Mouse (Mus musculus): Measurements from ENCODE around the gene Fstl4.

The Fstl4 gene

DNA sequence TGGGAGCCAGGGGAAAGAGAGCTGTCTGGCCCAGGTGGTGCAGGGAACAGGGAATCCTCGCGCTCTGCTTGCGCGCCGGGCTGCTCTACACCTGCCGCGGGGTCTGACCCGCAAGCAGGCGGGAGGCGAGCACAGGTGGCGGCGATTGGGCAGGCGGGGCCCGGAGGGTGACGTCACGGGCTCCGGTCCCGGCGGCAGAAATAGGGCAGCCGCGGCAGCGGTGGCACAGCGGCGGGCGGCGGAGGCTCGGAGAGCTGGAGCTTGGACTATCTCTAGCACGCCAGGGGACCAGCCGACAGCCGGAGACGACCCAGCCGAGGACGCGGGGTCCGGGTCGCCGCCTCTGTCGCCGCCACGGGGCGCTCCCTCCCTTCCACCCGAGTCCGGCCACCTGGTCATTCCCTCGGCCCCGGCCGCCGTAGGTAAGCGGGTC lies at the start of gene Fstl4:
Gene Fstl4 (plus strand): TSS at position 174 of the 433 bp plus-strand sequence.
- DNase-seq = peak; percentile 59

DNA sequence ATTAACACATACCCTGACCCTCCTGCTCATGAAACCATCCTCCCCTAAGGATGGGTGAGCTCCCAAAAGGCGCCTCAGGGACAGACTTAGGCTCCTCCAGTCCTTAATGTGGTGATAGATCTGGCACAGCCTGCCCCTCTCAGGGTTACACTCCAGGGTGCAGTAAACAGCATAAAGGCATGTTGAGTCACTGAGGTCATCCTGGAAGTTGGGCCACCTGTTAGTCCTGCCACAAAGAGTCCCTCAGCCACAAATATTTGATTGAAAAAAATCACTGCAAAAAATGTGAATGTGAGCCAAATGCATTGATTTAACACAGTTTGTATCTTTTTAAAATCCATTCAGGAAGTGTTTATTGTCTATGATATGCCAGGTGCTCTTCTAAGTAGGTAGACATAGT lies 45.9 kb upstream of the Fstl4 start:
- DNase-seq = no peak

DNA sequence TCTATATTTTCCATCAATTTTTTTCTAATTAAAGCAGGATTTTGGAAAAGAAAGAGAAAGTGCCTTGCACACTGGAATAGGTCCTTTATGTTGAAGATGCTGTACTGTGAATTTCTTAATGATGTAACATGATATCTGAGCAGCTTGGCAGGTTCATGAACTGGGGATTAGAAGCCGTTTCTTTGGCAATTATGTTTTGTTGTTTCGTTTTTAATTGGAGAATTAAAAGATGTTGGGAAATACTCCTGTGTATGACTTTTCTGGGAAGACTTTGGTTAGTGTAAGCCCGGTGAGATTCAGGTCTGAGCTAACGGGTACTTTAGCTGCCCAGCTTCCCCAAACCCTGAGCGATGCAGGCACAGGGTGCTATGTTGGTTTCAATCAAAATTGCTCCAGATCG lies 43.3 kb upstream of the Fstl4 start:
- DNase-seq = no peak

DNA sequence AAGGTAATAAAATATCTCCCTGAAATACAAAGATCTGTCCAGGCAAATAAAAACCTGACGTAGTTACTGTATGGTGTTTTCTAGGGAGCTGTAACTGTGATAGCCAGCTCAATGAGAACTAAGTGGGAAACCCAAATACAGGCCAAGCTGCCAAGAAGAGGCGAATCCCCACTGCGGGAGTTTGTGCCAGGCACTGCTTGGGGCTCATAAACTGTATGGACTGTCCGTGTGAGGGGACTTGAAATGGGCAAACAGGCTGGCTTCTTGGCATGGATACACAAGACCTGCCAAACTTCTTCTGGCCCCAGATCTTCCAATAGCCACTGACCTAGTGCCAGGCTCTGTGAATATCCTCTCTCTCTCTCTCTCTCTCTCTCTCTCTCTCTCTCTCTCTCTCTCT lies 41.7 kb upstream of the Fstl4 start:
- no peak for DNase-seq

DNA sequence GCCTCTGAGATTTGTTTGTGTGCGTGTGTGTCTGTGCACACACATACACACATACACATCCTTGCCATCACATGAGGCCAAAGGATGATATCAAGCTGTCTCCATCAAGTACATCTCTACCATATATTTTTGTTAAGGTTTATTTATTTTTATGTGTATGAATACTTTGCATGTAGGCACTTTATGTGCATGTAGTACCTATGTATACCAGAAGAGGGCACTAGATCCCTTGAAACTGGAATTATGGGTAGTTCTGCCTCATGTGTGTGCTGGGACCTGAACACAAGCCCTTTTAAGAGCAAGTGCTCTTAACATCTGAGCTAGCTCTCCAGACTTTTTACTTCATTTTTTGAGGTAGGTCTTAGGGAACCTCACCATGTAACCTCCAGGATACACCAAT lies 38.4 kb upstream of the Fstl4 start:
- DNase-seq = no peak

DNA sequence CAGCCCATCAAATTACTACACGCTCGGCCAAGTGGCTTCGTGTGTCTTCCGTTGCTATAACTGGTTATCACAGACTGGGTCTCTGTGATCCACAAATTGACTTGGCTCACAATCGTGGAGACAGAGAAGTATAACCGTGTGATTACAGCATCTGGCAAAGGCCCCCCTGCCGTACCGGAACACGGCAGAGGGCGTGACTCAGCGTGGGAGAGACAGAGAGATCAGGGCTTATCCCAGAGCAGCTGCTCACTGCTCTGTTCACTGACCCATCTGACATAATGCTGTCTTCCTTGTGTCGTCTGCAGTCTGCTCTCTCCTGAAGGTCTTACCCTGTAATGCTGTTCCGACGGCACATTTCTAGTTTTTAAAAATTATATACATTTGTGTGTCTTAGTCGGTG lies 36.0 kb upstream of the Fstl4 start:
- no peak for DNase-seq

DNA sequence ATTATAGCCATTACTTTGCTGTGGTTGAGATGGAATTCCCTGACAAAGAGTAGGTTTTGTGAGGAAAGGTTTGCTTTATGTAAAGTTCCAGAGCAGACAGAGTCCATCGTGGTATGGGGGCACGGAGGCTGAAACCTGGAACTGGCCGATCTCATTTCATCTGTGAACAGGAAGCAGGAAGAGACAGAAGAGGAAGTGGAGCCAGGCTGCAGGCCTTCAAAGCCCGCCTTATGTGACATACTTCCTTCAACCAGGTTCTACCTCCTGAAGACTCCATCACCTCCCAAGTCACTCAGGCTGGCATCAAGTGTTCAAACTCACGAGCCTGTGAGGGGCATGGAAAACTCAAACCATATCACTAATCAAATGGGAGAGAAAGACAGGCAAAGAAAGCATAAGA lies 34.5 kb upstream of the Fstl4 start:
- DNase-seq = no peak

DNA sequence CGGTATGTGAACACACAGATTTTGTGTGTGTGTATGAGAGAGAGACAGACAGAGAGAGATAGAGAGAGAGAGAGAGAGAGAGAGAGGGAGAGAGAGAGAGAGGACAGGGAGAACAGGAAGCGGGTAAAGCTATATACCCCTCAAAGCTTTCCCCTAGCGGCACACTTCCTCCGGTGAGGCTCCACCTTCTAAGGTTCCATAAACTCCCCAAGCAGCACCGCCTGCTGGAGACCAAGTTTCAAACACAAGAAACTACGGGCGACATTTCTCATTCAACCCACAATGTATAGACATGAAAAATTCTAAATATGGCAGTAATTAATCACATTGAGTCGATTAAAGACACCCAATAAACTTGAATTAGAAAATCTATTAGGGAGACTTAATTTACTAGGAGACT lies 32.5 kb upstream of the Fstl4 start:
- DNase-seq = no peak

DNA sequence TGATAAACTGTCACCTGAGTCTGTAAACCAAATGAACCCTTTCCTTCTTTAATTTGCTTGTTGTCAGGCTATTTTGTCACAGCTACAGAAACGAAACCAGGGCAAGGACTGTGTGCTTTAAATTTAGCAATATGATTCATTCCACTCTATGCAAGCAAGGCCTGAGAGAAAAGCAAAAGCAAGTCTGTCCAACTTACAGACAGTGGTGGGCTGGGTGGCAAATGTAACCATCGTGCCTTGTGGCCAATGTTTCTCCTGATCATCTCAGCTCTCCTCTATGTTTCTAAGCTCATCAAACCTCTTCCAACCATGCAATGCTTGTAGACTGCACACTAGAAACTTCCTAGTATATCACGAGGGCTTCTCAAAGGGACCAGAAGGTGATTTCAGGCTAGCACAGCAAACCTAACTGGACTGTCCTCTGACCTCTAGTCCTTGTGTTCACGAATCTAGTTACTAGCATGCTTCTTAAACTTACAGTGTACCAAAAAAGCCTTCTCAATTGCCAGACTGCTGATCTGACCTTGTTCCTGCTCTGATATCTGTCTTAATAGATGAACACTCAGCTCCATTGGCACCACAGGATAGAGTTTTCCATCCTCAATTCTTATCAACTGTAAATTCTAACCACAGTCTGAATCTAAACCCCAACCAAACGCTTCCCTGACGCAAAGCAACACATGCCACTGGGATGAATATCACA lies 29.8 kb upstream of the Fstl4 start:
- DNase-seq = no peak

DNA sequence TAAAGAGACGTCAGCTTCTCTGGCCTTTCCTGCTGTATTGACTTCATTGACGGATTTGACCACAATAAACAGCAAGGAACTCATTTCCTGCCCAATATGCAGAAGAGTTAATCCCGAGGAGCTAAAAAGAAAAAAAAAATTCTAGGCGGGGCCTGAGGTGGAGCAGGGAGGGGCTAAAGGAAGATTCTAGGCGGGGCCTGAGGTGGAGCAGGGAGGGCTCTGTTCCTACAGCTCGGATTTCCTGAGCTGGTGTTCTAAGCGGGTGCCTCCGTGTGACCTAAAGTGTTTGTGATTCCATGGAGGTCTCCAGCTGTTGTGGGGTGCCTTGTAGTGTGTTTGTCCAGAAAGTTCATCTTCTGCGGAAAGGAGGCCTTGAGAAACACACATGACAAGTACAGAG lies 25.2 kb upstream of the Fstl4 start:
- no peak for DNase-seq

DNA sequence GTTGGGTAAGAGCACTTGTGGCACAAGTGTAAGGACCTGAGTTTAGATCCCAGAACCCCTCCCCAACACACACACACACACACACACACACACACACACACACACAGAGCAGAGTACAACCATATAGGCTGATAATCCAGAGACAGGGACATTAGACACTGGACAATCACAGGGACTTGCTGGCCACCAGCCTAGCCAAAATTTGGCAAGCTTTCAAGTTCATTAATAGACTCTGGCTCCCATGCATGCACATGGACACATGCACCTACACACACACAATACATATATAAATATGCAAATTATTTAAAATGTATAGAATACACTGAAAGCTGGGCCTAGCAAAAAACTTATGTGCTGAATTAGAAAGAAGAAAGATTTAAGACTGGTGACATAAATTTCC lies 24.0 kb upstream of the Fstl4 start:
- DNase-seq = no peak

DNA sequence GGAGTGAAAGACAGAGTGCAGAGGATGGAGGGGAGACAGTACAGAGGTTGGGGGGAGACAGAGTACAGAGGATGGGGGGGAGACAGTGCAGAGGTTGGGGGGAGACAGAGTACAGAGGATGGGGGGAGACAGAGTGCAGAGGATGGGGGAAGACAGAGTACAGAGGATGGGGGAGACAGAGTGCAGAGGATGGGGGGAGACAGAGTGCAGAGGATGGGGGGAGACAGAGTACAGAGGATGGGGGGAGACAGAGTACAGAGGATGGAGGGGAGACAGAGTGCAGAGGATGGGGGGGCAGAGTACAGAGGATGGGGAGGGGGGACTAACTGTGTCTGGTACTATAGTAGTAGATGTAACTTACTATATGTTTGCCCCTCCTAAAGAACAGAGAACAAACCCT lies 20.5 kb upstream of the Fstl4 start:
- DNase-seq = no peak

DNA sequence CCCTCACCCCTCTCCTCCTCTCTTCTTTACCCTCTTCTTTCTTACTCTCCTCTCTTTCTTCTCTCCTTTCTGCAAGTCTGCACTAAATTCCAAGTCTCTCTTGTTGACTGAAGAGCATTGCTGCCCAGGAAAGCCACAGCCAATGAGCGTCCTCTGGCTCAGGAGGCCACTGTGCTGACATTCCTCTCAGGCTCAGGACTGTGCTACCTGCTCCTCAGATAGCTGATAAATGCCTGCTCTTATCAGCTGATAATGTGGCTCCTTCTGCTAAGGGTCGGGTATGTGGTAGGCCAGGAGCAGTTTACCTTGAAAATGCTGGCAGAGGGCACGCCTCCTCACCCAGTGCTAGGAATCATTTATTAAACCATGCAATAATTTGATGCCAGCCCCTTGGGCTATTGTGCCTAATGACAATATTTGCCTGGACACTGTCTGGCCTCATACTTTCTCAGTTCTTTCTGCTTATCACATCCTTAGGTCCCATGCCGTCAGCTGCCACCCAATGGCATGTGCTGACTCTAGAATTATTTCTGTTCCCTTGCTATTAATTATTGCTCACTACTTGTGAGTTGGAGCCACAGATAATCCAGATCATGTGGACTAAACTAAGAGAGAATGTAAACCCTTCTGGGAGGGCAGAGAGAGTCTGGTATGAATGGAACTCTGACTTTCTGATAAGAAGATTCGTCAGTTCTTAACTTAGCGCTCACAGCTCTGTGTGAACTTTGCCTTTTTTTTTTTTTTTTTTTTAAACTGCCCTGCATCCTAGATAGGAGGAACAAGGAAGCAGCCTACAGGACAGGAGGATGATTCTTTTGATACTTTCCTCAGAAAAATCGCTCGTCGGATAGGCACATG lies 19.6 kb upstream of the Fstl4 start:
- no peak for DNase-seq

DNA sequence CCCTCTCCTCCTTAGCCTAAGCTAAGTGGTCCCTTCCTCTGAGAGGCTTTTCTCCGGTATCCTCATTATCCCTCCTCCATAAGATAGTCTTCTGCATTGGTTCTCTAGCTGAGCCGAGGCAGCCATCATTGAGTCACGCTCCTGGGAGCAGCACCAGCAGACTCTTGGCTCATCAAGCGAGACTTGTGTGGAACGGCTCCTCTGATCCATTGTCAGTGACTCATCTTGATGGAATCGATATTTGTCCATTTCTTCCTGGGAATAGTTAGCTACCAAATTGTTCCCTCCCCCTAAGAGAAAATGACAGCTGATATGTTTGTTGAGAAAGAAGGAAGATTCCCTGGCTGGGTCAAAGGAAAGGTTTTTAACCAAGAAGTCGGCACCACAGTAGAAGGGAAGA lies 17.2 kb upstream of the Fstl4 start:
- DNase-seq = no peak

DNA sequence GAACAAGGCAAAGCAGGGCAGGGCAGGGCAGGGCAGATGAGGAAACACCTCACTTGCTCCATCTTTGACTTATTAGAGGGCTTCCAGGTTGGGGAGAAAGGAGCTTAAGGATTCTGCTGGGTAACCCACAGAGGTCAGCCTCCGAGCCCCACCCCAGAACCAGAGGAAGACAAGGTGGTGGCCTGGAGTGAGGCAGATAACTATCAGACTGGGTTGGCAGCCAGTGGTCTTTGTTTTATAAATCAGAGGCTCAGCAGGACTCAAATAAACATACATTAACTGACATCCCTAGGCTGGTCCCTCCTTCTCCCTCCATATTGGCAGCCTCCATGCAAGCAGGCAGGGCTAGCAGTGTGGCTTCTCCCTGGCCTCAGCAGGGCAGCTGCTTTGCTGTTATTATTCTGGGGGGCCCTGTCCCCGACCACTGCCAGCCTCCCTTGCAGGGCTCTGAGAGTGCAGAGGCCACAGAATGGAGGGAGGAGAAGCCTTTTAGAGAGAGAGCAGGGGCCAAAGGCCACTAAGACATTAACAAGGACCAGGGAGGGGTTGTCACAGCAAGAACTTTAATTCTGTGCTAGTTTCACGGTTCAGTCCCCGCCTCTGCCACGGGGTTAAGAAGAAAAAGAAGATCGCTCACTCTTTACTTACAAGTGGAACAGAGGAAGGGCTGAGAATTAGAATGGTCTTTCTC lies 16.5 kb upstream of the Fstl4 start:
- DNase-seq = no peak

DNA sequence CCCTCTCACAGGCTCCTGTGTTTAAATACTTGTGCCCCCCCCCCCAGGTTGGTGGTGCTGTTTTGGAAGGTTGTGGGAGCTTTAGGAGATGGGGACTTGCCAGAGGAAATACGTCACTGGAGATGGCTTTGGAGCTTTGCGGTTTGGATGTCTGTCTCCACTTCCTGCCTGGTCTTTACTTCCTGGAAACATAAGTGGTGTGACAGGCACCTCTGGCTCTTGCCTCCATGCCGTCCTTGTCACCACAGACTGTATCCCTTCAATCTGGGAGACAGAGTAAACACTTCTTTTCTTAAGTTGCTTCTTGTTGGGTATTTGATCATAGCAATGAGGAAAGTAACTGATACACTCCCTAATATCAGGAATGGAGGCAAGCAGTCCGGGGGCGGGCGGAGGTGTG lies 14.4 kb upstream of the Fstl4 start:
- DNase-seq = no peak

DNA sequence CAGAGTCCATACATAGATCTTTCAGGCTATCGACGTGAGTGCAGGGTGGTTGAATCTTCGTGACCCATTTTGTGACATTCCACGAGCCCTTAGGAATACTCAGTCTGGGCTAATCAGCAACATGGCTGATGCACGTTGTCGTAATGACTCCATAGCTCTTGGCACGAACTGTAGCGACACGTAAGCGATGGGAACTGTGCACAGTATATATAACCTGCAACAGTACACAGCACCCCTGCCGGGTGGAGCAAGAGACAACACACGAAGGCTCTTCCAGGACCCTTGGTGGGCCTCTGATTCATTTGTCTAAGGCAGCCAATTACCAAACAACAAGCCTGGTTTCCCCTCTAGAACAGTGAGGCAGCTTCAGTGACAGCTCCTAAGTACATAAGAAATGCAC lies 11.9 kb upstream of the Fstl4 start:
- DNase-seq = no peak

DNA sequence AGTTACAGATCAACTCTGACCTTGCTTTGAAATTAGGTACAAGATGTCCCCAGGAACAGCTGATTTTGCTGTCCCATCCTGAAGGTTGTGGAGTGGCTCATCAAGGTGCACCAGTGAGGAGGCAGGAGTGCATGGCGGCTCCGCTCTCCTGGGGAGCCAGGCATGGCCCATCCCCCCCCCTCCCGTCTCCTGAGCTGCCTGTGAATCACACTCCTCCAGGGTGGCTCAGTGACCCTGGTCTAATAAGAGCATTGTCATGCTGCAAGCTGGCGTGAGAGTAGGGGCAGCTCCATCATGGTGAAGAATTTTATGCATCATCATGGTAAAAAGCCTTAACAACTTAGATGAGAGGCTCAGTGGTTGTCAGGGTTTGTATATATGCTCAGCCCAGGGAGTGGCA lies 11.2 kb upstream of the Fstl4 start:
- no peak for DNase-seq

DNA sequence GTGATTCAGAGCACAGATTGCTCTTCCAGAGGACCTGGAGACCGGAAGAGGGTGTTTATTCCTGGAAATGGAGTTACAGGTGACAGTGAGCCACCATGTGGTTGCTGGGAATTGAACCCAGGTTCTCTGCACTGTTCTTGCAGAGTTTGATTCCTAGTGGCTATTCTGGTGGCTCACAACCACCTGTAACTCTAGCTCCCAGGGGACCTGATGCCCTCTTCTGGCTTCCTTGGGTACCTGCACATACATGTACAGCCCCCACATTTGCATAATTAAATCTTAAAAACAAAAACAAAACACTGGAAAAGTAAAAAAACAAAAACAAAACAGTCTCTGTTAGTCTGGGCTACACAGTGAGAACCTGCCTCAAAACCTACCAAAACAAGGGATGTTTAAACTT lies 2.6 kb upstream of the Fstl4 start:
- DNase-seq = no peak

DNA sequence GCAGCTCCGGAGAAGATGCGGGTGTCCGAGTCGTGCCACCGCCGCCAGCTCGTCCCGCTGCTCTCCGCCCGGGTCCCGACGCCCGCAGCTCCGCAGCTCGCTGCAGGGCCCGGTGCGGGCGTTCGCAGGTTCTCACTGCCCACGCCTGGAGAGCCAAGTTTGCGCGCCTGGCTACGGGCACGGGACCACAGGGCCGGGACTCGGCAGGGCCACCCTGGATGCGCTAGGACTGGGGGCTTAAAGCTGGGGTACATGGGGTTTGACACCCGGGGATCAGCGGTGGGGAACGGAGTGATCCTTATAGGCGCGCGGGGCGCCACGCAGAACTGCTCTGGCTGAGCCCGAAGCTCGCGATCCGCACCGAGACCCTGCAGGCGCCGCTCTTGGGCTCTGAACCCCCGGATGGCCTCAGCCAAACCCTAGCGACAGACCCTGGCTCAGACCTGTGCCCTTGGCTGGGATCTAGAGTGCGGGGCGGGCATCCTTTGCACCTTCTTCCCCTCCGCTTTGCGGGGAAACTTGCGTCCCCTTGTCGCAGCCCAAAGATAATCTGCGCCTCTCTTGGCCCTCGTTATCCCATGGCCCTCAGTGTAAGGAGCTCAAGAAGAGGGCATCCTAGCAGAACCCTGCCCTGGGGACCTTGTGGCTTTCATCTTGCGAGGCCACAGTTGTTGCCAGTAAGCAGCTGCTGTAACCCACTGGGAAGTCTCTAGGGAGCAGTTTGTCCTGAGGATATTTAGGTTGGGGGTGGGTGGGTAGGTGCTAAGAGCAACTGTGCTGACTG lies 652 bp downstream of the Fstl4 start:
- DNase-seq = peak; percentile 11

DNA sequence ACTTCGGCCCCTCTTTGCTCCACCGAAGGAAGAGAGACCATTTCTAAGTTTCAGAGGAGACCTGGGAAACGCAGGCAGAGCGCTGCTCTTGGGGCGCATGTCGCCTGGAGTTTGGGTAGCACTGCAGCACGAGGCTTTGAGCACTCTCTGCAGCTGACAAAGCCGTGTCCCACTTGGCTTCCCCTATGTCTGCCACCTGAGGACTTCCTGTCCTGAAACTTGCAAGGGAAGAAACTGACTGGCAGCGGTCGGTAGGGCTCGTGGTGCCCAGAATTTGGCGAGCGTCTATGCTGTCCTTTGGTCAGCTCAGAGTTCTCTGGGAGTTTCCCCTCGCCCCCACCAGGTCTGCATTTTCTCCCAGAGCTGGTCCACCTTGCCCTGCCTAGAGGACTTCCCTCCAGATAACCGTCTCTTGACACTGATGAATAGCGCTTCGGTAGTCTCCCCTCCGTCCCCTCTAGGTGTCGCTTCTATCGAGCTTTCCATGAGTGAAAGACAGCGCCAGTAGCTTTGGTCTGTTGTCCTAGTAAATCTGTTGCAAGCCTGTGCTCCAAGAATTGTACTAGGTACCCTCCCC lies 1.3 kb downstream of the Fstl4 start:
- DNase-seq = peak; percentile 41

DNA sequence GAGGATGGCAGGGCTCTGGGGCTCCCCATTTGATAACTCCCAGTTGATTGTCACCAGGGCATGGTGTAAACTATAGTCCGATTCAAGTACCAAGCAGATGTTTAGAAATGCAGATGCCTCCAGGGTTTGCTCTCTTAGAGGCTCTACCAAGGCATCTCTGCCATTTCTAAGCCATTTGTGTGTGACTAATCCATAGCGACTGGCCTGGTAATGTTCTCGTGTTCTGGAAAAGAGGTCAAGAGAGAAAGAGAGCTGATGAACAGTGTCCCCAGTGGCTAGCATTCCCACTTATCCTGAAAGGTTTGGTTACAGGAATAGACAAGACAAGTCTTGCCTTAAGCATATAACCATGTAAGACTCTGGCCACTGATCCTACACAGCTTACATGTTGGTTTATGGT lies 3.5 kb downstream of the Fstl4 start:
- DNase-seq = no peak

DNA sequence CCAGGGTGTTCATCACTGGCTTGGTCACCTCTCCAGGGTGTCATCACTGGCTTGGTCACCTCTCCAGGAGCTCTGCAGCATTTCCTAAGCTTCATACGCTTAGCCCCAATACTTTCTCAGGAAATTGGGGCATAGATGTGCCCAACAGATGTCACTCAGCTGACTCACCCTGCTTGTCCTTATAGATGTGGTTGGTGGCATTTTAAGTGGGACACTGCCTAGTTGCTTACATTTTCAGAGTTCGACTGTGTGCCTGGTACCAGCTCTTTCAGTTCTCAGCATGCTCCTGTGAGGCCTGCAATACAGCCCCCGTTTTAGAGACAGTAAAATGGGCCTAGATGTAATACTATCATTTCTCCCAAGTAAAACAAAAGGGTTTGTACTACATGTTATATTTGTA lies 8.6 kb downstream of the Fstl4 start:
- DNase-seq = no peak
